In genomic region chr2:167942926-167943633, GRCm38 (mm10) we compare ENCODE assay signal across 9 mouse cellular contexts. TPM values are rescaled to one million over a fixed set of nuclear protein-coding genes. Genes with fewer than 3 reads are reported as not detected.
A peak's percentile ranks its signal among the peaks of the same experiment; 100 is the strongest.
DNase-seq lines count a peak whose midpoint lies in the region; ATAC-seq and TF ChIP-seq lines count a peak whose summit lies in the region.
"Had no signal": no experiment of that assay in that cellular context is flagged by ENCODE, and none has a peak within 500 bp of the region (broad histone marks: within the 10 kb centered on the region; RNA-seq: fewer than 3 reads in every experiment).

No protein-coding gene starts in this region.

- peaks cover 41% of the 10 kb centered on the region for H3K4me1 ChIP-seq in G1E (ENCODE audit: insufficient read depth, low read depth, low read length)
- peaks cover 31% of the 10 kb centered on the region for H3K4me1 ChIP-seq in intestine, embryonic 16.5 days (ENCODE audit: control insufficient read depth, insufficient read depth, low read length)
- peaks cover 58% of the 10 kb centered on the region for H3K4me1 ChIP-seq in stomach, embryonic 16.5 days (ENCODE audit: control insufficient read depth, insufficient read depth, low read length)

- no peaks in the 10 kb centered on the region for H3K27me3 ChIP-seq in G1E (ENCODE audit: insufficient read depth, low read length)
- no peaks in the 10 kb centered on the region for H3K27me3 ChIP-seq in intestine, embryonic 16.5 days (replicated peaks; ENCODE audit: control insufficient read depth, insufficient read depth, low read length)
- H3K27me3 ChIP-seq in stomach, embryonic 16.5 days (ENCODE audit: control insufficient read depth, insufficient read depth, low read length) = no peaks in the 10 kb centered on the region
- H3K27me3 ChIP-seq: Patski had no signal

- peaks cover 78% of the 10 kb centered on the region for H3K36me3 ChIP-seq in G1E (replicated peaks)
- H3K36me3 ChIP-seq in intestine, embryonic 16.5 days (ENCODE audit: control insufficient read depth, insufficient read depth, low read length) = no peaks in the 10 kb centered on the region
- no peaks in the 10 kb centered on the region for H3K36me3 ChIP-seq in stomach, embryonic 16.5 days (ENCODE audit: control insufficient read depth, insufficient read depth, low read length)

- WGBS in intestine, embryonic 16.5 days = 61% methylated on average over 12 of the region's 12 CpGs
- 60% methylated on average over 12 of the region's 12 CpGs for WGBS in stomach, embryonic 16.5 days

- no peak for TF ChIP-seq CTCF in G1E (IDR thresholded peaks at IDR 0.05; ENCODE audit: low read depth, low read length)

- no peak for DNase-seq in frontal cortex, postnatal 10 days (ENCODE audit: low spot score in 2 of 2)
- peak; percentile 73 for DNase-seq in G1E (ENCODE audit: low spot score)
- peak; percentile 70 to 84 for DNase-seq in heart, adult 18-20 months

- H3K4me3 ChIP-seq in G1E (ENCODE audit: low read depth, low read length) = peak overlapping the region; percentile 5; the same call in 1 of the 2 replicates
- H3K4me3 ChIP-seq in intestine, embryonic 16.5 days (ENCODE audit: low read length) = no peak overlapping the region
- no peak overlapping the region for H3K4me3 ChIP-seq in stomach, embryonic 16.5 days (replicated peaks; ENCODE audit: low read length)

- peak; percentile 41; the same call in 1 of the 2 replicates for ATAC-seq in frontal cortex, adult (ENCODE audit: low TSS enrichment)
- ATAC-seq in G1E (ENCODE audit: extremely low read depth, insufficient number of reproducible peaks, low FRiP score, poor library complexity, severe bottlenecking) = peak; percentile 74
- ATAC-seq in intestine, embryonic 16.5 days = 0 out of 2 replicates have a peak, but pooled peaks have one; percentile 27
- ATAC-seq in megakaryocyte progenitor cell, adult 5-6 weeks (replicated peaks; ENCODE audit: poor library complexity) = peak; percentile 51
- peak; percentile 29; the same call in 1 of the 2 replicates for ATAC-seq in stomach, embryonic 16.5 days (ENCODE audit: insufficient read depth, low FRiP score)
- no peak for ATAC-seq in erythroid progenitor cell, adult 5-6 weeks (replicated peaks; ENCODE audit: low FRiP score, poor library complexity, severe bottlenecking)

- peak overlapping the region; percentile 31; the same call in 1 of the 2 replicates for H3K27ac ChIP-seq in intestine, embryonic 16.5 days (ENCODE audit: low read length)
- peak overlapping the region; percentile 84 for H3K27ac ChIP-seq in stomach, embryonic 16.5 days (ENCODE audit: low read length)

- H3K4me2 ChIP-seq in intestine, embryonic 16.5 days (ENCODE audit: low read depth, low read length) = no peak overlapping the region
- peak overlapping the region; percentile 30; the same call in 1 of the 2 replicates for H3K4me2 ChIP-seq in stomach, embryonic 16.5 days (ENCODE audit: low read depth, low read length)

- no peak overlapping the region for H3K9ac ChIP-seq in intestine, embryonic 16.5 days (ENCODE audit: low read depth, low read length)
- no peak overlapping the region for H3K9ac ChIP-seq in stomach, embryonic 16.5 days (ENCODE audit: low read length)

- H3K9me3 ChIP-seq in G1E (replicated peaks) = no peaks in the 10 kb centered on the region
- no peaks in the 10 kb centered on the region for H3K9me3 ChIP-seq in intestine, embryonic 16.5 days (ENCODE audit: control insufficient read depth, low read length)
- no peaks in the 10 kb centered on the region for H3K9me3 ChIP-seq in stomach, embryonic 16.5 days (replicated peaks; ENCODE audit: control insufficient read depth, low read length)

RNA-seq across cellular contexts. Expression of gene Ptpn1, which starts 11.2 kb away (rescaled TPM):
- total RNA-seq in G1E (2014; fragmentation: Nextera tagmentation) (16.2 and 23.5 TPM in 2 replicates), G1E (2017) (16.4 and 29.4 TPM in 2 replicates)
- 38.1 and 41.7 TPM in 2 replicates for polyA plus RNA-seq in G1E (2012)
- total RNA-seq in heart, adult 18-20 months (2021) = 10 to 100 TPM; 16.4 to 19.8 TPM
- polyA plus RNA-seq in intestine, embryonic 16.5 days (2015; fragmentation: Nextera tagmentation; extraction: Ambion mirVana) = 37.7 and 45.5 TPM in 2 replicates
- 13.8 and 15.8 TPM in 2 replicates for total RNA-seq in megakaryocyte progenitor cell, adult 5-6 weeks (2015)
- 58.4 and 65.8 TPM in 2 replicates for total RNA-seq in megakaryocyte progenitor cell, adult 5-6 weeks (2017)
- 49.5 and 51.3 TPM in 2 replicates for polyA plus RNA-seq in stomach, embryonic 16.5 days (2015; fragmentation: Nextera tagmentation; extraction: Ambion mirVana)
- 5.0 and 6.1 TPM in 2 replicates for total RNA-seq in erythroid progenitor cell, adult 5-6 weeks (2015; ENCODE audit: low replicate concordance)
- 4.3 and 13.9 TPM in 2 replicates for total RNA-seq in erythroid progenitor cell, adult 5-6 weeks (2017; ENCODE audit: low replicate concordance)

Comparison
In these comparisons a context has a peak if more than half of its experiments do, and no peak if none do; other contexts are left out.
1. DNase-seq: peak in G1E (single experiment) and heart, adult 18-20 months (2 of 2); none in frontal cortex, postnatal 10 days (0 of 2).